In the genomic region with DNA sequence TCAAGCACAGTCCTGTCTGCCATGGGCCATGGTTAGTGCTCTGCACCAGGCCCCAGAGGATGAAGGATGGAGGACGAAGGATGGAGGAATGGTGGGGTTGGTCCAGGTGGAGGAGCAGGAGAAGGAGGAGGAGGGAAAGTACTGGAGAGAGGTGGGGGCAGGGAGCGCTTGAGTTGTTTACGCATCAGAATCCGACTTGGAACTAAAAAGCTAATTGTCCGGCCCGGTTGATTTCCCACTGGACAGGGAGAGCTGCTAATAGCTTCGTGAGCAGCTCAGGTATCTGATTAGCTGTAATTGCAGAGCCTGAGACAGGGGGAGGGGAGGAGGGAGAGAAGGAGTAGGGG, we compare ENCODE assay signal across 12 mouse cellular contexts. TPM values are rescaled to one million over a fixed set of nuclear protein-coding genes. Genes with fewer than 3 reads are reported as not detected.
DNase-seq lines count a peak whose midpoint lies in the region; ATAC-seq lines count a peak whose summit lies in the region.
"Had no signal": no experiment of that assay in that cellular context is flagged by ENCODE, and none has a peak within 500 bp of the region (broad histone marks: within the 10 kb centered on the region; RNA-seq: fewer than 3 reads in every experiment).

No protein-coding gene starts in this region.

- peaks cover 37% of the 10 kb centered on the region for H3K4me1 ChIP-seq in embryonic facial prominence, embryonic 12.5 days
- H3K4me1 ChIP-seq in forebrain, embryonic 15.5 days = peaks cover 35% of the 10 kb centered on the region
- peaks cover 40% of the 10 kb centered on the region for H3K4me1 ChIP-seq in limb, embryonic 12.5 days (replicated peaks)
- peaks cover 37% of the 10 kb centered on the region for H3K4me1 ChIP-seq in neural tube, embryonic 13.5 days (replicated peaks)

- no peak for DNase-seq in left cerebral cortex, adult 8-10 months (ENCODE audit: low spot score in 2 of 2)
- DNase-seq in frontal cortex, postnatal 14 days (ENCODE audit: low spot score in 2 of 2) = no peak
- DNase-seq in thymus, postnatal 4 days = no peak
- DNase-seq: cerebellum, postnatal 10 days; heart, postnatal 14 days; kidney, postnatal 10 days; thymus, postnatal 14 days had no signal

- no peaks in the 10 kb centered on the region for H3K36me3 ChIP-seq in embryonic facial prominence, embryonic 12.5 days
- H3K36me3 ChIP-seq in forebrain, embryonic 15.5 days = no peaks in the 10 kb centered on the region
- no peaks in the 10 kb centered on the region for H3K36me3 ChIP-seq in limb, embryonic 12.5 days
- H3K36me3 ChIP-seq in neural tube, embryonic 13.5 days = no peaks in the 10 kb centered on the region

- H3K27ac ChIP-seq in embryonic facial prominence, embryonic 12.5 days = peak overlapping the region; percentile 75
- H3K27ac ChIP-seq in forebrain, embryonic 15.5 days (replicated peaks) = peak overlapping the region; percentile 71
- H3K27ac ChIP-seq in limb, embryonic 12.5 days = peak overlapping the region; percentile 68
- peak overlapping the region; percentile 90 for H3K27ac ChIP-seq in neural tube, embryonic 13.5 days (replicated peaks)

- no peak overlapping the region for H3K9ac ChIP-seq in embryonic facial prominence, embryonic 12.5 days
- no peak overlapping the region for H3K9ac ChIP-seq in forebrain, embryonic 15.5 days (replicated peaks)
- no peak overlapping the region for H3K9ac ChIP-seq in limb, embryonic 12.5 days (replicated peaks)
- no peak overlapping the region for H3K9ac ChIP-seq in neural tube, embryonic 13.5 days

- peak overlapping the region; percentile 9; the same call in 1 of the 2 replicates for H3K4me2 ChIP-seq in embryonic facial prominence, embryonic 12.5 days (replicated peaks)
- peak overlapping the region; percentile 27; the same call in 1 of the 2 replicates for H3K4me2 ChIP-seq in forebrain, embryonic 15.5 days (replicated peaks)
- peak overlapping the region; percentile 34 for H3K4me2 ChIP-seq in limb, embryonic 12.5 days
- H3K4me2 ChIP-seq in neural tube, embryonic 13.5 days = no peak overlapping the region

- no peak overlapping the region for H3K4me3 ChIP-seq in embryonic facial prominence, embryonic 12.5 days
- H3K4me3 ChIP-seq in forebrain, embryonic 15.5 days = no peak overlapping the region
- H3K4me3 ChIP-seq in limb, embryonic 12.5 days (replicated peaks) = no peak overlapping the region
- no peak overlapping the region for H3K4me3 ChIP-seq in neural tube, embryonic 13.5 days

- no peak for ATAC-seq in embryonic facial prominence, embryonic 12.5 days (ENCODE audit: insufficient number of reproducible peaks, insufficient read depth, low FRiP score, low TSS enrichment)
- ATAC-seq in forebrain, embryonic 15.5 days (replicated peaks) = peak; percentile 35; the same call in 1 of the 2 replicates
- ATAC-seq in limb, embryonic 12.5 days (ENCODE audit: insufficient number of reproducible peaks, insufficient read depth, low FRiP score, low TSS enrichment, low read depth) = no peak
- peak; percentile 73 for ATAC-seq in neural tube, embryonic 13.5 days (ENCODE audit: low read depth)
- ATAC-seq: lung, postnatal 0 days had no signal

- 3% methylated on average over 7 of the region's 7 CpGs for WGBS in embryonic facial prominence, embryonic 12.5 days
- under 1% methylated on average over 7 of the region's 7 CpGs for WGBS in forebrain, embryonic 15.5 days
- WGBS in limb, embryonic 12.5 days = 1% methylated on average over 7 of the region's 7 CpGs
- WGBS in neural tube, embryonic 13.5 days = 2% methylated on average over 7 of the region's 7 CpGs

- H3K27me3 ChIP-seq in embryonic facial prominence, embryonic 12.5 days = peaks cover 14% of the 10 kb centered on the region
- H3K27me3 ChIP-seq in forebrain, embryonic 15.5 days = peaks cover 81% of the 10 kb centered on the region
- peaks cover 95% of the 10 kb centered on the region for H3K27me3 ChIP-seq in limb, embryonic 12.5 days
- peaks cover 85% of the 10 kb centered on the region for H3K27me3 ChIP-seq in neural tube, embryonic 13.5 days

- H3K9me3 ChIP-seq in embryonic facial prominence, embryonic 12.5 days = no peaks in the 10 kb centered on the region
- H3K9me3 ChIP-seq in forebrain, embryonic 15.5 days = no peaks in the 10 kb centered on the region
- H3K9me3 ChIP-seq in limb, embryonic 12.5 days = no peaks in the 10 kb centered on the region
- H3K9me3 ChIP-seq in neural tube, embryonic 13.5 days = no peaks in the 10 kb centered on the region

RNA-seq across cellular contexts. Expression of a gene that starts 53.5 kb away (rescaled TPM):
- polyA plus RNA-seq in embryonic facial prominence, embryonic 12.5 days (2016; fragmentation: Nextera tagmentation; extraction: Ambion mirVana) = 7.7 and 8.4 TPM in 2 replicates
- polyA plus RNA-seq in forebrain, embryonic 15.5 days (2015; fragmentation: Nextera tagmentation; extraction: Ambion mirVana) = 4.0 and 4.3 TPM in 2 replicates
- 6.5 and 6.8 TPM in 2 replicates for polyA plus RNA-seq in limb, embryonic 12.5 days (2016; fragmentation: Nextera tagmentation; extraction: Ambion mirVana)
- 6.2 and 6.3 TPM in 2 replicates for polyA plus RNA-seq in neural tube, embryonic 13.5 days (2015; fragmentation: Nextera tagmentation; extraction: Ambion mirVana)
- total RNA-seq in left cerebral cortex, adult 8-10 months (2022) = 1 to 10 TPM; 2.4 to 3.3 (median 2.7) TPM

Comparison
In these comparisons a context has a peak if more than half of its experiments do, and no peak if none do; other contexts are left out.
1. ATAC-seq: peak in forebrain, embryonic 15.5 days (single experiment) and neural tube, embryonic 13.5 days (single experiment); none in embryonic facial prominence, embryonic 12.5 days (single experiment) and limb, embryonic 12.5 days (single experiment).
2. Peak in every context shown above with its lines, with median percentiles within 50 percentile points of each other: H3K27ac ChIP-seq.